Mouse (Mus musculus): Measurements from ENCODE around the gene Ipo13. TPM values are rescaled to one million over a fixed set of nuclear protein-coding genes. Genes with fewer than 3 reads are reported as not detected.

The Ipo13 gene
- total and polyA plus RNA-seq, 3 experiments, result 7.4 to 46.5 (median 22.0) TPM

GRCm38 (mm10) chr4:117923450-117923849 lies 8.7 kb upstream of the Ipo13 start:
- Histone ChIP-seq H3K27me3 (replicated peaks) (no peaks in the 10 kb centered on the region), H3K36me3 (replicated peaks in 1 of 2; ENCODE audit: control insufficient read depth in 1 of 2, insufficient read depth in 1 of 2, low read length in 1 of 2) (no peaks in the 10 kb centered on the region), H3K4me3 (replicated peaks in 1 of 3; ENCODE audit: low read depth in 2 of 3, low read length in 2 of 3, poor library complexity in 1 of 3) (no peak overlapping the region), H3K4me1 (ENCODE audit: control insufficient read depth in 1 of 2, insufficient read depth in 2 of 2) (peaks cover 2 to 17% of the 10 kb centered on the region in 2 experiments; a peak in 2 of 4 replicates), H3K9me3 (replicated peaks; ENCODE audit: low read length) (no peaks in the 10 kb centered on the region), H3K79me2 (replicated peaks; ENCODE audit: control insufficient read depth, extremely low read depth, insufficient read depth, poor library complexity, severe bottlenecking) (no peaks in the 10 kb centered on the region), H3K27ac (ENCODE audit: insufficient read depth, low read depth) (no peak overlapping the region), H3K4me2 (ENCODE audit: insufficient read depth, low read depth, poor library complexity, severe bottlenecking) (no peak overlapping the region), H3K9ac (ENCODE audit: insufficient read depth, low read depth) (no peak overlapping the region)
- dilution Hi-C loops (cut with MboI; ENCODE audit: extremely low pct_ligation_motif_present, extremely low pct_unique_long_range_greater_than_20kb, low sequenced_read_pairs) (no loop called here), in situ Hi-C loops (cut with MboI; ENCODE audit: low pct_ligation_motif_present, low pct_unique_long_range_greater_than_20kb, low sequenced_read_pairs) (no loop called here)
- DNase-seq (ENCODE audit: extremely low read depth), result no peak
- no peak for TF ChIP-seq TCF12 (IDR thresholded peaks at IDR 0.05; ENCODE audit: low read depth, low read length)

GRCm38 (mm10) chr4:117921358-117921757 lies 6.6 kb upstream of the Ipo13 start:
- Histone ChIP-seq H3K9me3 (replicated peaks; ENCODE audit: low read length) (no peaks in the 10 kb centered on the region), H3K4me2 (ENCODE audit: insufficient read depth, low read depth, poor library complexity, severe bottlenecking) (no peak overlapping the region), H3K79me2 (replicated peaks; ENCODE audit: control insufficient read depth, extremely low read depth, insufficient read depth, poor library complexity, severe bottlenecking) (no peaks in the 10 kb centered on the region), H3K9ac (ENCODE audit: insufficient read depth, low read depth) (no peak overlapping the region), H3K27me3 (replicated peaks) (no peaks in the 10 kb centered on the region), H3K4me1 (ENCODE audit: control insufficient read depth in 1 of 2, insufficient read depth in 2 of 2) (peaks cover 0 to 26% of the 10 kb centered on the region in 2 experiments; a peak in 2 of 4 replicates), H3K36me3 (replicated peaks in 1 of 2; ENCODE audit: control insufficient read depth in 1 of 2, insufficient read depth in 1 of 2, low read length in 1 of 2) (peaks cover 0 to 7% of the 10 kb centered on the region in 2 experiments), H3K27ac (ENCODE audit: insufficient read depth, low read depth) (no peak overlapping the region), H3K4me3 (replicated peaks in 1 of 3; ENCODE audit: low read depth in 2 of 3, low read length in 2 of 3, poor library complexity in 1 of 3) (no peak overlapping the region)
- in situ Hi-C loops (cut with MboI; ENCODE audit: low pct_ligation_motif_present, low pct_unique_long_range_greater_than_20kb, low sequenced_read_pairs) (no loop called here), dilution Hi-C loops (cut with MboI; ENCODE audit: extremely low pct_ligation_motif_present, extremely low pct_unique_long_range_greater_than_20kb, low sequenced_read_pairs) (no loop called here)
- no peak for TF ChIP-seq MYC (IDR thresholded peaks at IDR 0.05; ENCODE audit: low read depth, low read length)
- no peak for TF ChIP-seq MAZ (IDR thresholded peaks at IDR 0.05; ENCODE audit: low read depth, low read length)
- no peak for TF ChIP-seq POLR2AphosphoS2 (IDR thresholded peaks at IDR 0.05; ENCODE audit: low read depth, low read length)
- no peak for TF ChIP-seq ZKSCAN1 (IDR thresholded peaks at IDR 0.05; ENCODE audit: borderline replicate concordance, low read depth, low read length)
- no peak for TF ChIP-seq KAT2A (IDR thresholded peaks at IDR 0.05; ENCODE audit: insufficient replicate concordance, low read length)
- no peak for TF ChIP-seq ELF1 (IDR thresholded peaks at IDR 0.05; ENCODE audit: low read depth, low read length)
- no peak for DNase-seq (ENCODE audit: extremely low read depth)

GRCm38 (mm10) chr4:117918762-117919161 lies 4.0 kb upstream of the Ipo13 start:
- in situ Hi-C loops (cut with MboI; ENCODE audit: low pct_ligation_motif_present, low pct_unique_long_range_greater_than_20kb, low sequenced_read_pairs) (loop anchor here (10.0 kb wide), 1 partner anchor 146 kb away; no protein-coding TSS in a partner anchor), dilution Hi-C loops (cut with MboI; ENCODE audit: extremely low pct_ligation_motif_present, extremely low pct_unique_long_range_greater_than_20kb, low sequenced_read_pairs) (no loop called here)
- Histone ChIP-seq H3K79me2 (replicated peaks; ENCODE audit: control insufficient read depth, extremely low read depth, insufficient read depth, poor library complexity, severe bottlenecking) (peaks cover 3% of the 10 kb centered on the region; the same call in 1 of the 2 replicates), H3K27me3 (replicated peaks) (no peaks in the 10 kb centered on the region), H3K27ac (ENCODE audit: insufficient read depth, low read depth) (no peak overlapping the region), H3K4me3 (replicated peaks in 1 of 3; ENCODE audit: low read depth in 2 of 3, low read length in 2 of 3, poor library complexity in 1 of 3) (no peak overlapping the region), H3K9ac (ENCODE audit: insufficient read depth, low read depth) (no peak overlapping the region), H3K4me2 (ENCODE audit: insufficient read depth, low read depth, poor library complexity, severe bottlenecking) (no peak overlapping the region), H3K36me3 (replicated peaks in 1 of 2; ENCODE audit: control insufficient read depth in 1 of 2, insufficient read depth in 1 of 2, low read length in 1 of 2) (peaks cover 0 to 7% of the 10 kb centered on the region in 2 experiments), H3K9me3 (replicated peaks; ENCODE audit: low read length) (no peaks in the 10 kb centered on the region), H3K4me1 (ENCODE audit: control insufficient read depth in 1 of 2, insufficient read depth in 2 of 2) (peaks cover 0 to 37% of the 10 kb centered on the region in 2 experiments; a peak in 2 of 4 replicates)
- no peak for TF ChIP-seq GABPA (IDR thresholded peaks at IDR 0.05; ENCODE audit: insufficient replicate concordance, low read depth, low read length)
- TF ChIP-seq KAT2A (IDR thresholded peaks at IDR 0.05; ENCODE audit: insufficient replicate concordance, low read length), result no peak
- no peak for TF ChIP-seq POLR2AphosphoS2 (IDR thresholded peaks at IDR 0.05; ENCODE audit: low read depth, low read length)
- TF ChIP-seq MYC (IDR thresholded peaks at IDR 0.05; ENCODE audit: low read depth, low read length), result no peak
- TF ChIP-seq MAFK (IDR thresholded peaks at IDR 0.05; ENCODE audit: insufficient replicate concordance, low read length), result no peak
- no peak for TF ChIP-seq MAX (IDR thresholded peaks at IDR 0.05; ENCODE audit: low read length)
- TF ChIP-seq NRF1 (IDR thresholded peaks at IDR 0.05; ENCODE audit: low read depth, low read length), result no peak
- no peak for TF ChIP-seq PAX5 (IDR thresholded peaks at IDR 0.05; ENCODE audit: low read length)
- no peak for TF ChIP-seq CHD2 (IDR thresholded peaks at IDR 0.05; ENCODE audit: low read length)
- no peak for TF ChIP-seq E2F4 (IDR thresholded peaks at IDR 0.05; ENCODE audit: insufficient replicate concordance, low read depth, low read length)
- TF ChIP-seq JUN (IDR thresholded peaks at IDR 0.05; ENCODE audit: insufficient read depth, low read depth, low read length), result no peak
- TF ChIP-seq EP300 (IDR thresholded peaks at IDR 0.05; ENCODE audit: low read length), result no peak
- TF ChIP-seq UBTF (IDR thresholded peaks at IDR 0.05; ENCODE audit: low read depth, low read length), result no peak
- no peak for TF ChIP-seq RCOR1 (conservative IDR thresholded peaks at IDR 0.05; ENCODE audit: low read depth, low read length)
- TF ChIP-seq CHD1 (IDR thresholded peaks at IDR 0.05; ENCODE audit: low read depth, low read length), result no peak
- TF ChIP-seq ZMIZ1 (IDR thresholded peaks at IDR 0.05; ENCODE audit: low read depth, low read length), result no peak
- no peak for TF ChIP-seq USF2 (conservative IDR thresholded peaks at IDR 0.05; ENCODE audit: low read depth, low read length)
- no peak for TF ChIP-seq MEF2A (IDR thresholded peaks at IDR 0.05; ENCODE audit: borderline replicate concordance, low read depth, low read length)
- TF ChIP-seq USF1 (IDR thresholded peaks at IDR 0.05; ENCODE audit: low read depth, low read length), result no peak
- TF ChIP-seq JUND (conservative IDR thresholded peaks at IDR 0.05; ENCODE audit: low read depth, low read length), result no peak
- DNase-seq (ENCODE audit: extremely low read depth), result no peak
